Mouse (Mus musculus): Measurements from ENCODE around the gene Rgs21. TPM values are rescaled to one million over a fixed set of nuclear protein-coding genes. Genes with fewer than 3 reads are reported as not detected.

Gene Rgs21
- not detected in 2 replicates for polyA plus RNA-seq (2014; fragmentation: Nextera tagmentation; extraction: Ambion mirVana)

DNA sequence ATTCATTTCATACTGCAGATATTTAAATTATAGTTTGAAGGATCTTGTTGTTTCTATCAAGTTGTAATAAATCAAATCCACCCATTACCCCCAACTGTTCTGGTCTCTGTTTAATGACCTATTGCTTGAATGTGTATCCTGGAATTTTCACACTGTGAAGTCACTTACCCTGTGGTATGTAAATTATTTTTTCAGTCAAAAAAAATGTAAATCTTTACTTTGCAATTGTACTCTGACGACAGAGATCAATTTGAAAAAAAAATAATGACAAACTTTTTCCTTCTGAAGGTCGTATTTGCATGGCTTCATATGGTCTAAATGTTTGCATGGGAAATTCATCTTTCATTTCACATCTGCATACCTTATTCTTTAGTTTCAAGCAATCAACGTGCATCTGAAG, at the start of gene Rgs21:
TSS of gene Rgs21 (minus strand) at position 101 of the 400 bp plus-strand sequence.
- Histone ChIP-seq H3K4me3 (ENCODE audit: low read length) (no peak within 1 kb of the TSS), H3K27me3 (ENCODE audit: control insufficient read depth, insufficient read depth, low read length) (no peaks in the 10 kb centered on the region), H3K4me2 (replicated peaks; ENCODE audit: low read depth, low read length) (no peak within 1 kb of the TSS), H3K9me3 (ENCODE audit: control insufficient read depth, low read length) (no peaks in the 10 kb centered on the region), H3K4me1 (ENCODE audit: control insufficient read depth, insufficient read depth, low read length) (no peaks in the 10 kb centered on the region), H3K9ac (ENCODE audit: low read depth, low read length) (no peak within 1 kb of the TSS), H3K36me3 (ENCODE audit: control insufficient read depth, insufficient read depth, low read length) (no peaks in the 10 kb centered on the region), H3K27ac (ENCODE audit: low read depth, low read length) (no peak within 1 kb of the TSS)
- no peak for ATAC-seq (ENCODE audit: low FRiP score, low TSS enrichment)
- 74% methylated on average over 3 of the region's 3 CpGs for WGBS

DNA sequence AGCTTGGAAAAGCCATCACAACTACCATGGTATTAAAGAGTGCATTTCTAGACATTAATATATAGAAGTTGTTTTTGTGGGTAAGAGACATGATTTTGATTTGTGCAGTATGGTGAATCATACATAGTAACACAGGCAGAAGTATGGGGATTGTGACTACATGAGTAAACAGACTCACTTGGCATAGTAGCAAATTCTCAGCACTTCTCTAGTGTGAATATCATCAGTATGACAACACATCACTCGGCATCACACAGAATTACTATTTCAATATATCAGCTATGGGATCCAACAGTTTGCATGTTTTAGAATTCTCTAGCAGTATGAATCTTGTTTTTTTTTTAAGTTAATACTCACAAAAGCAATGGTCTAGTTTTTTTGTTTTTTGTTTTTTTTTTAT, 36.6 kb upstream of the Rgs21 start:
- Histone ChIP-seq H3K4me3 (ENCODE audit: low read length) (no peak overlapping the region), H3K36me3 (ENCODE audit: control insufficient read depth, insufficient read depth, low read length) (no peaks in the 10 kb centered on the region), H3K4me1 (ENCODE audit: control insufficient read depth, insufficient read depth, low read length) (no peaks in the 10 kb centered on the region), H3K9me3 (ENCODE audit: control insufficient read depth, low read length) (no peaks in the 10 kb centered on the region), H3K4me2 (replicated peaks; ENCODE audit: low read depth, low read length) (no peak overlapping the region), H3K9ac (ENCODE audit: low read depth, low read length) (no peak overlapping the region), H3K27me3 (ENCODE audit: control insufficient read depth, insufficient read depth, low read length) (no peaks in the 10 kb centered on the region), H3K27ac (ENCODE audit: low read depth, low read length) (no peak overlapping the region)
- ATAC-seq (ENCODE audit: low FRiP score, low TSS enrichment): no peak
- WGBS: 88% methylated on average over 1 of the region's 1 CpGs

DNA sequence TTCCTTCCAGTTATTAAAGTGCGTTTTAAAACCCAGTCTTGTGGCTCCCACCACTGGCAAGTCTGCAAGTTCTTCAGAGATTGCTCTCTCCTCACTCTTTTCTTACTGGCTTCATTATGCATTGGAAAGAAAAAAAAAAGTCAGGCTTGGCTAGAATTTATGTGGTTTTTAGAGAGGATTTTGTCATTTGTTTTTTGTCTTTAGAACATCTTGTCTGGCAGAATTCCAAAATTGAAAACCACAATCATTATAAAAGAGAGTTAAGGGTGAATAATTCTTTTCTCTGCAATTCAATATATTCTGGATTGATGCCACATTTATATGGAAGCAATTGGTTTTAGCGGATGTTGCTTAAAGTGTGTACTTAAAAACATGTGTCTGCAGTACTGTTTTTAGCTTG, 35.5 kb upstream of the Rgs21 start:
- WGBS: 81% methylated on average over 2 of the region's 2 CpGs
- Histone ChIP-seq H3K4me2 (replicated peaks; ENCODE audit: low read depth, low read length) (no peak overlapping the region), H3K4me3 (ENCODE audit: low read length) (no peak overlapping the region), H3K9me3 (ENCODE audit: control insufficient read depth, low read length) (no peaks in the 10 kb centered on the region), H3K36me3 (ENCODE audit: control insufficient read depth, insufficient read depth, low read length) (no peaks in the 10 kb centered on the region), H3K4me1 (ENCODE audit: control insufficient read depth, insufficient read depth, low read length) (no peaks in the 10 kb centered on the region), H3K27me3 (ENCODE audit: control insufficient read depth, insufficient read depth, low read length) (no peaks in the 10 kb centered on the region), H3K27ac (ENCODE audit: low read depth, low read length) (no peak overlapping the region), H3K9ac (ENCODE audit: low read depth, low read length) (no peak overlapping the region)
- no peak for ATAC-seq (ENCODE audit: low FRiP score, low TSS enrichment)

DNA sequence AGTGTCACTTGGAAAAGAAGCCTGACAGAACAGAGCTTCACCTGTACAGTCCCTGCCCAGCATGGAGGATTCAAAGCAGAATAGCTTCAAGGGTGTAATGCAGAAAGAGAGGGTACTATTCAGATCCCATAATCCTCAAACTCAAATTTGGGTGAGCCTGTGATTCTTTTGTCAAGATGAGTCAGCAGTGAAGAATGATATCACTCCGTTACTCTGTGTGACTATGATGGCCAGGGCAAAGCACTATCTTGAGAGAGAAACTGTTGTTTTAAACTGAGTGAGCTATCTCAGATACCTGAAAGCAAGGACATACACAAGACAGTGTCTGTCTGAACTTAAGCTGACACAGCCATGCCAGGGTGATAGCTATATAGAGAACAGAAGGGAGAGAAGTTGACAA, 11.9 kb upstream of the Rgs21 start:
- Histone ChIP-seq H3K4me2 (replicated peaks; ENCODE audit: low read depth, low read length) (no peak overlapping the region), H3K9ac (ENCODE audit: low read depth, low read length) (no peak overlapping the region), H3K4me1 (ENCODE audit: control insufficient read depth, insufficient read depth, low read length) (no peaks in the 10 kb centered on the region), H3K4me3 (ENCODE audit: low read length) (no peak overlapping the region), H3K27ac (ENCODE audit: low read depth, low read length) (no peak overlapping the region), H3K27me3 (ENCODE audit: control insufficient read depth, insufficient read depth, low read length) (no peaks in the 10 kb centered on the region), H3K9me3 (ENCODE audit: control insufficient read depth, low read length) (no peaks in the 10 kb centered on the region), H3K36me3 (ENCODE audit: control insufficient read depth, insufficient read depth, low read length) (no peaks in the 10 kb centered on the region)
- ATAC-seq (ENCODE audit: low FRiP score, low TSS enrichment): no peak
- WGBS: 82% methylated on average over 1 of the region's 1 CpGs

DNA sequence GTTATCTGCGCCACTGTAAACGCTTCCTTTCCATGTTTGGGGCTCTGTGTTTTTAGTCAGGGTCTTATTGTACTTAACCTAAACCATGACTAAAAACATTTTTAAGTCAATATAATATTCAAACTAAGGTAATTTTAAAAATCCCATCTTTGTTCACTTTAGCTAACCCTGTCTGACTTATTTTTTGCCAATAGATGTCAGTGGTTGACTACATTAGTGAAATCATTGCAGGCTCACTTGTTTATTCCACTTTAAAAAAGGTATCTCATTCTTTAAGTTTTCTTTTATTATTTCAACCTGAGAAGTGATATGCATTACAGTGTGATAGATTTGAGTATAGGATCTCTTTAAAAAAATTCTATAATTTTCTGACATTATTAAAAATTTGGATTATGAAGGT, 5.5 kb upstream of the Rgs21 start:
- H3K4me2 ChIP-seq (replicated peaks; ENCODE audit: low read depth, low read length): no peak overlapping the region
- 90% methylated on average over 2 of the region's 2 CpGs for WGBS

DNA sequence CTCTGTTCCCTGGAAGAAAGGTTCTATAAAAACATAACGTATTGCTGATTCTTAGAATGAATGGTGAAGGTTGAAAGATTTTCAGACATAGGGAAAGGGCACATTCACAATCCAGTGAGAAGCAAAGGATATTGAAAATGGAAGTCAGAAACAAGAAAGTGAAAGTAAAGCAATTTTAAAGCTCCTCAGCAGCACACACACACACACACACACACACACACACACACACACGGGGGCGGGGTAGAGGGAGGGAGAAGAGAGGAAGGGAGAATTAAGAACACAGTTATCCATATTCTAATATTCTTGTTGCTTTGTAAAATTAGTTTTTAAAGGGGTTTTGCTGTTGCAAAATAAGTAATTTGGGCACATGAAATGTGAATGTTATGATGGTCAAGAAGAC, 2.4 kb upstream of the Rgs21 start:
- no peaks in the 10 kb centered on the region for H3K36me3 ChIP-seq (ENCODE audit: control insufficient read depth, insufficient read depth, low read length)
- no peaks in the 10 kb centered on the region for H3K27me3 ChIP-seq (ENCODE audit: control insufficient read depth, insufficient read depth, low read length)
- 77% methylated on average over 2 of the region's 3 CpGs for WGBS
- H3K4me3 ChIP-seq (ENCODE audit: low read length): no peak overlapping the region
- no peaks in the 10 kb centered on the region for H3K4me1 ChIP-seq (ENCODE audit: control insufficient read depth, insufficient read depth, low read length)
- no peak overlapping the region for H3K4me2 ChIP-seq (replicated peaks; ENCODE audit: low read depth, low read length)
- no peak overlapping the region for H3K27ac ChIP-seq (ENCODE audit: low read depth, low read length)
- ATAC-seq (ENCODE audit: low FRiP score, low TSS enrichment): no peak
- no peak overlapping the region for H3K9ac ChIP-seq (ENCODE audit: low read depth, low read length)
- H3K9me3 ChIP-seq (ENCODE audit: control insufficient read depth, low read length): no peaks in the 10 kb centered on the region

More for the DNA sequence above, 5.5 kb upstream of the Rgs21 start:
- Histone ChIP-seq H3K36me3 (ENCODE audit: control insufficient read depth, insufficient read depth, low read length) (no peaks in the 10 kb centered on the region), H3K4me1 (ENCODE audit: control insufficient read depth, insufficient read depth, low read length) (no peaks in the 10 kb centered on the region), H3K9me3 (ENCODE audit: control insufficient read depth, low read length) (no peaks in the 10 kb centered on the region), H3K9ac (ENCODE audit: low read depth, low read length) (no peak overlapping the region), H3K27ac (ENCODE audit: low read depth, low read length) (no peak overlapping the region), H3K4me3 (ENCODE audit: low read length) (no peak overlapping the region), H3K27me3 (ENCODE audit: control insufficient read depth, insufficient read depth, low read length) (no peaks in the 10 kb centered on the region)
- no peak for ATAC-seq (ENCODE audit: low FRiP score, low TSS enrichment)

DNA sequence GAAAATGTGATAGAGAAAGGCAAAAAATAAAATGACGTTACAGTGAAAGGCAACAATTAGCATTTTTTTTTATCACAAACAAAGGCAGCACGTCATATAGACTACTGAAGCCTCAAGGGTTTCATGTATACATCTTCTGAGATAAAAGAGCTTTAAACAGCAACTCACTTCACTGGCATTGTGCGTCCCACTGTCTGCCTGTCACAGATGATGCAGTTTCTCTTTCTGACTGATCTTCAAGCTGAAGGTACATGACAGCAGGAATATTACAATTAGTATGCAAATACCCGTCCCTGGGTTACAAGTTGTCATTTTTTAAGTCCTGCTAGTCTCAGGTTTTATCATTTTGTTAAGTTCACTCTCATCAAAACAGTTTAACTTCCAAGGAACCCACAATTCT, 22.3 kb downstream of the Rgs21 start:
- Histone ChIP-seq H3K27me3 (ENCODE audit: control insufficient read depth, insufficient read depth, low read length) (no peaks in the 10 kb centered on the region), H3K36me3 (ENCODE audit: control insufficient read depth, insufficient read depth, low read length) (no peaks in the 10 kb centered on the region), H3K9ac (ENCODE audit: low read depth, low read length) (no peak overlapping the region), H3K4me1 (ENCODE audit: control insufficient read depth, insufficient read depth, low read length) (no peaks in the 10 kb centered on the region), H3K9me3 (ENCODE audit: control insufficient read depth, low read length) (no peaks in the 10 kb centered on the region), H3K4me2 (replicated peaks; ENCODE audit: low read depth, low read length) (no peak overlapping the region), H3K4me3 (ENCODE audit: low read length) (no peak overlapping the region), H3K27ac (ENCODE audit: low read depth, low read length) (no peak overlapping the region)
- no peak for ATAC-seq (ENCODE audit: low FRiP score, low TSS enrichment)
- WGBS: 83% methylated on average over 4 of the region's 4 CpGs

DNA sequence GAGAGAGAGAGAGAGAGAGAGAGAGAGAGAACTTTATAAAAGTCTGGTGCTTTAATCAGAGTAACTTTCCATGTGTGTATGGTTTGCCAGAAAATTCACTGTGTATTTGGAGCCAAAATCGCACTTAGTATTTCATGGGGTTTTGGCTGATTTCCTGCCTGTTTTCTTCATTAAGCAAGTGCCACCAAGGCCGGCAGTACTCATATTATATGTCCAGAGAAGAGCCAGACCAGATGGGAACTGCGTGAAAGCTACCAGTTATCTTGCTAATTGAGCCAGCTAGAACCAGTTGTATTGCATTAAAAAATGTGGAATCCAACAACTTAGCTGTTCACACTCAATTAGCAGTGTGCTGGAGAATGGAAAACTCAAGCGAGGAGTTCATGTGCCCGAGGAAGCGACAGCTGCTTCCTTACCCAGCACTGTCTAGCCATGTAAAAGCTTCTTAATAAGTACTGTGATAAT, 22.9 kb downstream of the Rgs21 start:
- H3K36me3 ChIP-seq (ENCODE audit: control insufficient read depth, insufficient read depth, low read length): no peaks in the 10 kb centered on the region
- H3K4me1 ChIP-seq (ENCODE audit: control insufficient read depth, insufficient read depth, low read length): no peaks in the 10 kb centered on the region
- H3K4me3 ChIP-seq (ENCODE audit: low read length): no peak overlapping the region
- no peak overlapping the region for H3K4me2 ChIP-seq (replicated peaks; ENCODE audit: low read depth, low read length)
- ATAC-seq (ENCODE audit: low FRiP score, low TSS enrichment): no peak
- H3K9me3 ChIP-seq (ENCODE audit: control insufficient read depth, low read length): no peaks in the 10 kb centered on the region
- no peak overlapping the region for H3K27ac ChIP-seq (ENCODE audit: low read depth, low read length)
- H3K27me3 ChIP-seq (ENCODE audit: control insufficient read depth, insufficient read depth, low read length): no peaks in the 10 kb centered on the region
- H3K9ac ChIP-seq (ENCODE audit: low read depth, low read length): no peak overlapping the region
- 82% methylated on average over 6 of the region's 6 CpGs for WGBS

DNA sequence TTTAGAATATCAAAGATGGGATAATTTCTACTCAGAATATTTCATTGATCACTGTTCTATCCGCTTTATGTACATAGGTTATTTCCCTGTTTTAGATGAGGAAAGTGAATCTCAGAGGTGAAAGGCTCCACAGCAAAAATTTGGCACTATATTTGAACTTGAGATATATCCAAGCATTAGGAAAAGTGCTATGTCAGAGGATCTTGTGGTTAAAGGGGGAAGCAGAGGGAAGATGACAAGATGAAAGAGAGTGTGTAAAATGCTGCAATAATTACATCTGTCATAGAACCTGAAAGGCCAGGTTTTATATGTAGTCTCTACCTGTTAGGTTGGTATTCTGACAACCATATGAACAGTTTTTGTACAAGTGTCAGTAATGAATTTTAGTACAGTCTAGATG, 35.7 kb downstream of the Rgs21 start:
- Histone ChIP-seq H3K9me3 (ENCODE audit: control insufficient read depth, low read length) (no peaks in the 10 kb centered on the region), H3K4me2 (replicated peaks; ENCODE audit: low read depth, low read length) (no peak overlapping the region), H3K9ac (ENCODE audit: low read depth, low read length) (no peak overlapping the region), H3K36me3 (ENCODE audit: control insufficient read depth, insufficient read depth, low read length) (no peaks in the 10 kb centered on the region), H3K27me3 (ENCODE audit: control insufficient read depth, insufficient read depth, low read length) (no peaks in the 10 kb centered on the region), H3K27ac (ENCODE audit: low read depth, low read length) (no peak overlapping the region), H3K4me3 (ENCODE audit: low read length) (no peak overlapping the region), H3K4me1 (ENCODE audit: control insufficient read depth, insufficient read depth, low read length) (no peaks in the 10 kb centered on the region)
- ATAC-seq (ENCODE audit: low FRiP score, low TSS enrichment): no peak
- 86% methylated on average over 1 of the region's 1 CpGs for WGBS
